9 mouse cellular contexts compared by ENCODE assay signal in genomic region chr2:127845346-127845982, GRCm38 (mm10). TPM values are rescaled to one million over a fixed set of nuclear protein-coding genes. Genes with fewer than 3 reads are reported as not detected.
DNase-seq lines count a peak whose midpoint lies in the region; ATAC-seq lines count a peak whose summit lies in the region.
"Had no signal": no experiment of that assay in that cellular context is flagged by ENCODE, and none has a peak within 500 bp of the region (broad histone marks: within the 10 kb centered on the region; RNA-seq: fewer than 3 reads in every experiment).

No protein-coding gene starts in this region.

- ATAC-seq in frontal cortex, adult (ENCODE audit: low TSS enrichment), result peak; percentile 81
- 0 out of 2 replicates have a peak, but pooled peaks have one; percentile 34 for ATAC-seq in lung, embryonic 16.5 days (ENCODE audit: low read depth)
- peak; percentile 76 for ATAC-seq in common myeloid progenitor, adult 5-6 weeks (replicated peaks; ENCODE audit: low read depth, poor library complexity, severe bottlenecking)
- ATAC-seq: forebrain, embryonic 16.5 days had no signal

- no peaks in the 10 kb centered on the region for H3K4me1 ChIP-seq in lung, embryonic 16.5 days (replicated peaks; ENCODE audit: control insufficient read depth, insufficient read depth, low read length)

- no peak for DNase-seq in frontal cortex, postnatal 25 days (ENCODE audit: low spot score in 2 of 2)
- DNase-seq in lung, adult 18-20 months, result no peak
- DNase-seq in skeletal muscle tissue, adult 2 months (ENCODE audit: low read depth, low spot score), result peak; percentile 34
- DNase-seq in spleen, postnatal 4 days (ENCODE audit: low spot score in 2 of 2), result no peak
- no peak for DNase-seq in frontal cortex, postnatal 14 days (ENCODE audit: low spot score in 2 of 2)

- no peaks in the 10 kb centered on the region for H3K9me3 ChIP-seq in lung, embryonic 16.5 days (ENCODE audit: control insufficient read depth, low read length)

- H3K9ac ChIP-seq in lung, embryonic 16.5 days (ENCODE audit: low read length), result no peak overlapping the region

- H3K36me3 ChIP-seq in lung, embryonic 16.5 days (ENCODE audit: control insufficient read depth, insufficient read depth, low read length), result no peaks in the 10 kb centered on the region

- H3K27me3 ChIP-seq in lung, embryonic 16.5 days (ENCODE audit: control insufficient read depth, insufficient read depth, low read depth, low read length), result peaks cover 7% of the 10 kb centered on the region

- H3K4me2 ChIP-seq in lung, embryonic 16.5 days (ENCODE audit: low read depth, low read length), result no peak overlapping the region

- H3K4me3 ChIP-seq in lung, embryonic 16.5 days (ENCODE audit: low read length), result no peak overlapping the region

- no peak overlapping the region for H3K27ac ChIP-seq in lung, embryonic 16.5 days (ENCODE audit: low read length)

- WGBS in lung, embryonic 16.5 days, result 37% methylated on average over 7 of the region's 7 CpGs

RNA-seq across cellular contexts. Expression of gene Acoxl, which starts 6.8 kb away (rescaled TPM):
- 0.25 and 0.60 TPM in 2 replicates for polyA plus RNA-seq in lung, embryonic 16.5 days (2015; fragmentation: Nextera tagmentation; extraction: Ambion mirVana)
- total RNA-seq in common myeloid progenitor, adult 5-6 weeks (2017), result 0.97 TPM in 1 of 2 replicates, not detected in the other
- polyA plus RNA-seq: forebrain, embryonic 16.5 days had no signal

RNA-seq across cellular contexts. Expression of gene Bub1, which starts 13.8 kb away (rescaled TPM):
- polyA plus RNA-seq in lung, embryonic 16.5 days (2015; fragmentation: Nextera tagmentation; extraction: Ambion mirVana), result 59.1 and 64.9 TPM in 2 replicates
- 52.7 and 60.3 TPM in 2 replicates for total RNA-seq in common myeloid progenitor, adult 5-6 weeks (2017)

RNA-seq across cellular contexts. Expression of gene Mtln, which starts 53.2 kb away (rescaled TPM):
- polyA plus RNA-seq in lung, embryonic 16.5 days (2015; fragmentation: Nextera tagmentation; extraction: Ambion mirVana), result 33.1 and 34.9 TPM in 2 replicates
- total RNA-seq in common myeloid progenitor, adult 5-6 weeks (2017), result 36.1 and 42.8 TPM in 2 replicates

RNA-seq across cellular contexts. Expression of gene Nphp1, which starts 56.8 kb away (rescaled TPM):
- polyA plus RNA-seq in lung, embryonic 16.5 days (2015; fragmentation: Nextera tagmentation; extraction: Ambion mirVana), result 38.3 and 41.5 TPM in 2 replicates
- 21.3 and 33.4 TPM in 2 replicates for total RNA-seq in common myeloid progenitor, adult 5-6 weeks (2017)
